Mouse (Mus musculus) stomach, postnatal 0 days (tissue): ENCODE results near the gene Tnnt2.

Experiments
- CTCF ChIP-seq: IDR thresholded peaks from 2 replicates; pipeline ENCODE4 v1.5.1; 2016; ENCODE audit warnings: antibody characterized with exemption, low read depth, mild to moderate bottlenecking, moderate library complexity
- EP300 ChIP-seq: optimal IDR thresholded peaks from 2 replicates; pipeline ENCODE3; 2016; ENCODE audit warnings: antibody characterized with exemption

GRCm38 (mm10) chr1:135889461-135890185 lies 53.5 kb downstream of the Tnnt2 start:
- TF ChIP-seq EP300 (no peak), CTCF (no peak)
